Mouse (Mus musculus): ENCODE measurements around the gene Olfr1156.

Olfr1156 gene

GRCm38 (mm10) chr2:87953000-87953399, at the start of gene Olfr1156:
Gene Olfr1156 (minus strand): TSS chr2:87953100.
- DNase-seq (ENCODE audit: low spot score): no peak

DNA sequence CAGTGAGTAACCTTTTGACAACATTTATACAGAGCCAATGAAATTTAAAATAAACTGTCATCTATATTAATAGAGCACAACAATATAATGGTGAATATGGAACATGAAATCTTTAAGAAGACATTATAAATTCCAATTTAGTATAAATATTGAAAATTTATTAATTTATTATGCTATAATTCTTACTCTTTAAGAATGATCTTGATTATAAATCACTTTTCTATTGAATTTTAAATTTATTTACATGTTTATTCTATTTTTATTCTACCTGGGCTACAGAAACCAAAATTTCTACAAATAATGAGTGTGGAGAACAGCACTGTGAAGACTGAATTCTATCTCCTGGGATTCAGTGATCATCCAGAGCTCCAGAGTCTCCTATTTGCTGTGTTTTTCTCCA, 36.9 kb upstream of the Olfr1156 start, which contains the start of gene Olfr1158:
TSS of gene Olfr1158 (plus strand) at position 301 of the 400 bp plus-strand sequence.
- DNase-seq (ENCODE audit: low spot score): no peak

- DNase-seq (ENCODE audit: low spot score): no peak
These were observed 21.7 kb upstream of the Olfr1156 start, which contains the start of gene Olfr74 for GRCm38 (mm10) chr2:87974563-87974962. Gene Olfr74 (minus strand): TSS chr2:87974663.

GRCm38 (mm10) chr2:87968199-87968598, 15.3 kb upstream of the Olfr1156 start, which contains the start of gene Olfr1157:
Gene Olfr1157 (minus strand): TSS chr2:87968299.
- DNase-seq (ENCODE audit: low spot score): no peak

DNA sequence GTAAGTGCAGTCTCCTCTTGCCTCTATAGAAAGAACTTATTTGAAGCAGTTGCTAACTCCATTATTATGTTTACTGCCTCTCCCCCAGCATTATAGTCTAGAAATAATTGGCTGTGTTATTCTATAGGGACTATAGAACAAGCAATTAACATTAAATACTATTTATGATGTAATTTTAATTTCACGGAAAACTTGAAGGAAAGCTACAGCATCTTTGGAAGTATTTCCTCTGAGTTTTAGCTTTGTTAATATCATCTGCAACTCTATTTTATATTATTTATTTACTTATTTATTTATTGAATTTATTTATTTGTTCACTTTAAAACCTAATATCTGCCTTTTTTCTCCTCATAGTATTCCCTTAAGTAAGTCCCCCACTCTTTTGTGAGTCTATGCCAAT, 7.9 kb downstream of the Olfr1156 start, which contains the start of gene Olfr1155:
TSS of gene Olfr1155 (minus strand) at position 101 of the 400 bp plus-strand sequence.
- no peak for DNase-seq (ENCODE audit: low spot score)

DNA sequence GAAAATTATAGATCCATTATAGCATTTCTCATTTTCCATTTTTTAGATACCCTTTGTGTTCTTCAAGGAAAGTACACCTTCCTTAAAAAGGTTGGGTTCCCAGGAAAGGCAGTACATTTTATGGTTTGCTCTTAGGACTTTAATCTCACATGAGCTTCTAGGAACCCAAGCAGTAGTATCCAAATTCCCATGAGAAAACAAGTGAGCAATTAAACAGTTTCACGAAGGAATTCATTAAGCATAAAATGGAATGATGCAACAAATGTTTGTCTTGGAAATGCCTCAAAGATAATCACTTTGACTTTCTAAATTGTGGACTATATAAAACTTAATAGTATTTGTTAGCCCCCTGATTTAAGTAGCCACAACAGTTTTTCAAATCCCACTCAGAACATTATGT, 47.8 kb downstream of the Olfr1156 start, which contains the start of gene Olfr1154:
TSS of gene Olfr1154 (minus strand) at position 101 of the 400 bp plus-strand sequence.
- no peak for DNase-seq (ENCODE audit: low spot score)

Measured in testis, postnatal 10 days (tissue).